Mouse (Mus musculus): ENCODE results near the gene Rad51b. TPM values are rescaled to one million over a fixed set of nuclear protein-coding genes. Genes with fewer than 3 reads are reported as not detected.
"Not testable (repeated sequence)": the region's sequence is repeated elsewhere in the genome, so short reads cannot be mapped to it uniquely, and the experiment has no call there.

The Rad51b gene
- polyA plus RNA-seq, 1 experiment from 2014 or later: 7.8 TPM

DNA sequence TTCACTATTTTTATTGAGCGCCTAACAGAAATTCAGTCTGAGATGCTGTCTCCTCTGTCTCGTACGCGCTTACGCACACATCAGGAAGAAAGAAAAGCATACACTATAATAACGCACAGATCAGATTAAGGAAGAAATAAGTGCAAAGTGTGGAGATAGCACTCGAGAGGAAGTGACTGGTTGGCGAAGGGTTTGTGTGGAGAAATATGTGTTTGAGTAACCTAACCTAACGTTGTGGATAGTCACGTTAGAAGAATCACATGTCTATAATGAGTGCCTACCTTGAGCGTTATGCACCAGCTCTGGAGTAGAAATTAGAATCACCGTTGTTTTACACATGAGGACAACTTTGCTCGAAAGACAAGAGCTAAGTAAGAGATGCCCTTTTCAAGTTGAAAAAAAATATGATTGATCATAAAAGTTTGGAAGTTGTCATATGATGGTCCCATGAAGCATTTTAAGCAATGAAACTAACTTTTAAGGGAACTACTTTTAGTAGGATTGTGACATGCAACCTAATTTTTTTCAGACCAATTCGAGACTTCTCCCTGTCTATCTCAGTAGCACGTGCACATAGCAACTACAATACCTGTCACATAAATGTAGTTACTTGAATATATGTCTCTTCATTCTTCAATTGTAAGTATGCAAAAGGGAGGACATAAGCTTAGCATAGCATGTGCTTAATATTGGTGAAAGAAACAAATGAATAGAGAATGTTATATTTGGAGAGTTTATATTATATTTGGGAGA lies 978 bp downstream of the Rad51b start:
- Histone ChIP-seq H3K4me1 (replicated peaks) (peaks cover 10% of the 10 kb centered on the region; the same call in 1 of the 2 replicates), H3K9ac (peak overlapping the region; percentile 60), H3K36me3 (no peaks in the 10 kb centered on the region), H3K9me3 (no peaks in the 10 kb centered on the region), H3K4me3 (replicated peaks) (peak overlapping the region; percentile 71), H3K27ac (no peak overlapping the region), H3K27me3 (replicated peaks) (no peaks in the 10 kb centered on the region), H3K4me2 (replicated peaks) (peak overlapping the region; percentile 79)
- 14% methylated on average over 15 of the region's 15 CpGs for WGBS
- no peak for ATAC-seq

DNA sequence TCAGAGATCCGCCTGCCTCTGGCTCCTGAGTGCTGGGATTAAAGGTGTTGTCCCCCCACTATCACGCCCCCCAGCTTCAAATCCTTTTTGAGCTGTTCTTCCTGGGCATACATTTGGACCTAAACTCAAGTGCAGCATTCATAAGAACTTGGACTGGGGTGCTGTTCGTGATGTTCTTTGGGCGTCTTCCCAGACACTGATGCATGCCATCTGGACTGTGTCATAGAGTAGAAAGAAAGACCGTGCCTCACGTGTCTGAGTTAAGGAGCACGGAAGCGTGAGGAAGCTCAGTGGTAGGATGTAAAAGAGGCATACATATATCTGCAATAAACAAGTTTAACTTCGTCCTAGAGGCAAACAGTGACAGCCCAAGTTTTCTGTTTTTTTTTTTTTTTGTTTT lies 4.7 kb downstream of the Rad51b start:
- no peak for ATAC-seq
- Histone ChIP-seq H3K9ac (no peak overlapping the region), H3K4me2 (replicated peaks) (no peak overlapping the region), H3K27me3 (replicated peaks) (no peaks in the 10 kb centered on the region), H3K4me1 (replicated peaks) (no peaks in the 10 kb centered on the region), H3K4me3 (replicated peaks) (no peak overlapping the region), H3K27ac (no peak overlapping the region), H3K9me3 (no peaks in the 10 kb centered on the region), H3K36me3 (no peaks in the 10 kb centered on the region)
- 63% methylated on average over 9 of the region's 9 CpGs for WGBS

DNA sequence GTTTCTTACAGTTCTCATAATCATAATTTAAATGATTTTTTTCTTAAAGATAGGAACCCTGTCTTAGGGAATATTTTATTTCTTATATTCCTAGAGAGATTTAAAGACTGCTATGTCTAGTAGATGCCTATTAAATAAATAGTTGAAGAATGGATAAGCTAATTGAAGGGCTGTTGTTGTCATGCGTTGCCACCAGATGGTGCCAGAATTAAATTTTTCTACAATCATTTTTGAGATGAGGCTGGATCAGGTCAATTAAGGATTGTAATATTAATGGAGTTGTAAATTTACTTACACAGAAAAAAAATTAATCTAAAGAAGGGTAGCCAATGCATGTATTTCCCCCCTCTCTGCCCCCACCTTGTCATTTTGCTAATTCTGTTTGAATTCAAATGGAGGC lies 8.0 kb downstream of the Rad51b start:
- no peak for ATAC-seq
- H3K27ac ChIP-seq: no peak overlapping the region
- H3K36me3 ChIP-seq: no peaks in the 10 kb centered on the region
- H3K9me3 ChIP-seq: no peaks in the 10 kb centered on the region
- no peaks in the 10 kb centered on the region for H3K27me3 ChIP-seq (replicated peaks)
- no peak overlapping the region for H3K4me2 ChIP-seq (replicated peaks)
- no peaks in the 10 kb centered on the region for H3K4me1 ChIP-seq (replicated peaks)
- H3K4me3 ChIP-seq (replicated peaks): no peak overlapping the region
- no peak overlapping the region for H3K9ac ChIP-seq
- WGBS: 51% methylated on average over 1 of the region's 1 CpGs

DNA sequence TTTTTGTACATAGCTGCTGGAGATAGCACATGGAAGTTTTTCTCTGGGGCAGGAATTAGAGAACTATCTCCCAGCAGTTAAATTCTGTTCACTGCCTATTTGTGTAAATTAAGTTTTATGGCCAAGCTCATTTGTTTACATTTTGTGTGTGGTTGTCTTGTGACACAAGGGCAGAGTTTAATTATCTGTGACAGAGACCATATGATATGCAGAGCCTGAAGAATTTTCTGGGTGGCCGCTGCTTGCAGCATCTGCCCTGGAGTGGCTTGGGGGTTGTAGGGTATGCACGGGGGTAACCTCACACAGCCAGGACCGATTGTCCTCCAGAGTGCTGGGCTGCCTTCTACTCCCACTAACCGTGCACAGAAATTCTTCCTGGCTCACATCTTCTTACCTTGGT lies 8.9 kb downstream of the Rad51b start:
- 24% methylated on average over 4 of the region's 4 CpGs for WGBS
- no peak for ATAC-seq

DNA sequence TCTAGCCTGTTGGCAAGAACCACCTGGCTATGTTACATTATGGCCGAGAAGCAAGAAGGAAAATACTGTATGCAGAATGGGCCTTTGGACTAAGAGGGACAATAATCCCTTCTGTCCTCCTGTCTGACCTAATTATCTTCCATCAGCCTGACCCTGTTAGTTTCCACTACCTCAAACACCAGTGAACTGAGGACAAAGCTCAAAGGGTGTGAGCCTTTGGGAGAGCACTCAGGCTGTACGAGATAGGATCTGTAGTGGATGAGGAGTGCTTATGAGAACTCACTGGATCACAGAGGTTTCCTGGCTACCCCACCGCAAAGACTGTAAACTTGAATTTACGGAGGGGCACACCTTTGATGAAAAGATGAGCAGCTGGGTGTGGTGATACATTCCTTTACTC lies 16.6 kb downstream of the Rad51b start:
- no peak overlapping the region for H3K4me3 ChIP-seq (replicated peaks)
- no peak overlapping the region for H3K27ac ChIP-seq
- H3K9me3 ChIP-seq: no peaks in the 10 kb centered on the region
- no peaks in the 10 kb centered on the region for H3K27me3 ChIP-seq (replicated peaks)
- H3K9ac ChIP-seq: no peak overlapping the region
- peak; percentile 70 for ATAC-seq
- H3K4me2 ChIP-seq (replicated peaks): no peak overlapping the region
- H3K36me3 ChIP-seq: no peaks in the 10 kb centered on the region
- WGBS: 73% methylated on average over 4 of the region's 4 CpGs
- H3K4me1 ChIP-seq (replicated peaks): no peaks in the 10 kb centered on the region

More for the DNA sequence above, 8.9 kb downstream of the Rad51b start:
- Histone ChIP-seq H3K27me3 (replicated peaks) (no peaks in the 10 kb centered on the region), H3K9ac (no peak overlapping the region), H3K9me3 (no peaks in the 10 kb centered on the region), H3K4me1 (replicated peaks) (no peaks in the 10 kb centered on the region), H3K4me3 (replicated peaks) (no peak overlapping the region), H3K36me3 (no peaks in the 10 kb centered on the region), H3K4me2 (replicated peaks) (no peak overlapping the region), H3K27ac (no peak overlapping the region)

DNA sequence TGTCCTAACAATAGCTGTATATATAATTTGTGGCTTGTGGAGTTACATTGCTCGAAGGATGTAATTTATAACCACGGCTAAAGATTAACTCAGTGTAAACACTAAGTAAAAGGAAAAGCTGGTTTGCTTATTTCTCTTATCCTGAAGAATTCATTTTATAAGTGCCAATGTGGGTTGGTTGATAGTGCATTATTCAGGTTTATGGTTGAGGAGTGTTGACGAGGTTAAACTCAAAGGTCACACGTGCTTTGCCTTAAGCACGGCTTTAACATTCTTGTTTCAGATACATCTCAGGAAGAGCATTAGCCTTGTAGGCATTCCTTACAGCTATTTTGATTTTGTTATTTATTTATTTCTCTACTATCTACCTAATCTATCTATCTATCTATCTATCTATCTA lies 20.3 kb downstream of the Rad51b start:
- no peak overlapping the region for H3K4me3 ChIP-seq (replicated peaks)

DNA sequence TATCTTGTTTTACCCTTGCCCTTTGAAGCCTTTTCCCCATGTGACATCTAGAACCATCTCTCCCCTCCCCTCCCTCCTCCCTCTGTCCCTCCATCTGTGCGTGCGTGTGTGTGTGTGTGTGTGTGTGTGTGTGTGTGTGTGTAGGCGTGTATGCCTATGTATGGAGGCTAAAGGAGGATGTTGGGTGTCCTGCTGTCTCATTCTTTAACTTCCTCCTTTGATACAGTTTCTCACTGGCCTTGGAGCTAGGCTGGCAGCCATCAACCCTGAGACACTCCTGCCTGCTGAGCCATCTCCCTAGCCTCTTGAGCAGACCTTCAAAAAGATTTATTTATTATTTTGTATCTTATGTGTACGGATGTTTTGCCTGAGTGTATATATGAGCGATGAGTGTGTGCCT lies 23.8 kb downstream of the Rad51b start:
- no peaks in the 10 kb centered on the region for H3K9me3 ChIP-seq
- no peak for ATAC-seq
- no peak overlapping the region for H3K27ac ChIP-seq
- 69% methylated on average over 5 of the region's 5 CpGs for WGBS
- H3K4me3 ChIP-seq (replicated peaks): no peak overlapping the region
- no peaks in the 10 kb centered on the region for H3K4me1 ChIP-seq (replicated peaks)
- no peaks in the 10 kb centered on the region for H3K36me3 ChIP-seq
- no peak overlapping the region for H3K9ac ChIP-seq
- H3K27me3 ChIP-seq (replicated peaks): no peaks in the 10 kb centered on the region
- no peak overlapping the region for H3K4me2 ChIP-seq (replicated peaks)

More for the DNA sequence above, 20.3 kb downstream of the Rad51b start:
- H3K9me3 ChIP-seq: no peaks in the 10 kb centered on the region
- H3K4me2 ChIP-seq (replicated peaks): no peak overlapping the region
- no peak overlapping the region for H3K27ac ChIP-seq
- H3K4me1 ChIP-seq (replicated peaks): no peaks in the 10 kb centered on the region
- H3K36me3 ChIP-seq: no peaks in the 10 kb centered on the region
- H3K27me3 ChIP-seq (replicated peaks): no peaks in the 10 kb centered on the region
- no peak overlapping the region for H3K9ac ChIP-seq
- peak; percentile 57 for ATAC-seq
- WGBS: 30% methylated on average over 5 of the region's 5 CpGs

DNA sequence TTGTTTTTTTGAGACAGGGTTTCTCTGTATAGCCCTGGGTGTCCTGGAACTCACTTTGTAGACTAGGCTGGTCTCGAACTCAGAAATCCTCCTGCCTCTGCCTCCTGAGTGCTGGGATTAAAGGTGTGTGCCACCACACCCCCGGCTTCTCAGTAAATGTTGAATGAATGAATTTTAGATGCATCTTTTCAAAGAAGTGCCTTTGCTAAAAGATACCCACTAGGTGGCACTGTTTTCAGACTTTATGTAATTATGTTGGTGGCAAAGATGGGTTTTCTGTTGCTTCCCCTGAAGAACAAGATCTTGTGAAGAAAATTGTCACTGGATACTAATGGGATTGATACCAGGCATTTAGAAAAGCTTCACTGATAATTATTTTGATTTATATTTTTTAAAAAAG lies 25.5 kb downstream of the Rad51b start:
- ATAC-seq; H3K27me3 ChIP-seq (replicated peaks): not testable (repeated sequence)
- 66% methylated on average over 2 of the region's 2 CpGs for WGBS

DNA sequence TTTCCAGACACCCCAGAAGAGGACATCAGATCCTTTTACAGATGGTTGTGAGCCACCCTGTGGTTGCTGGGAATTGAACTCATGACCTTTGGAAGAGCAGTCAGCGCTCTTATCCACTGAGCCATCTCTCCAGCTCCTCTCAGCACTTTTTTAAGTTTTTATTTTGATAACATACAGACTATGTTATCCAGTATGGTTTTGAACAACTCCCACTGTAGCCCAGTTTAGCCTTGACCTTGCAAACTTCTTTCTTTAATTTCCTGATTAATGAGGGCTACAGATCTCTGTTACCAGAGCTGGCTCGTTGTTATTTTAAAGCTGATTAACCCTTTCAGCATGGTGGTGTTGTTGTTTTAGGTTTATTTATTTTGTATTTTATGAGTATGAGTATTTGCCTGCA lies 29.2 kb downstream of the Rad51b start:
- Histone ChIP-seq H3K4me3 (replicated peaks) (no peak overlapping the region), H3K4me1 (replicated peaks) (peaks cover 5% of the 10 kb centered on the region; the same call in 1 of the 2 replicates), H3K27me3 (replicated peaks) (no peaks in the 10 kb centered on the region), H3K36me3 (no peaks in the 10 kb centered on the region), H3K27ac (no peak overlapping the region), H3K4me2 (replicated peaks) (no peak overlapping the region), H3K9ac (no peak overlapping the region), H3K9me3 (no peaks in the 10 kb centered on the region)
- WGBS: 38% methylated on average over 2 of the region's 2 CpGs
- ATAC-seq: no peak

More for the DNA sequence above, 25.5 kb downstream of the Rad51b start:
- H3K27ac ChIP-seq; H3K4me2 ChIP-seq (replicated peaks); H3K9ac ChIP-seq; H3K9me3 ChIP-seq; H3K36me3 ChIP-seq; H3K4me1 ChIP-seq (replicated peaks); H3K4me3 ChIP-seq (replicated peaks): not testable (repeated sequence)

DNA sequence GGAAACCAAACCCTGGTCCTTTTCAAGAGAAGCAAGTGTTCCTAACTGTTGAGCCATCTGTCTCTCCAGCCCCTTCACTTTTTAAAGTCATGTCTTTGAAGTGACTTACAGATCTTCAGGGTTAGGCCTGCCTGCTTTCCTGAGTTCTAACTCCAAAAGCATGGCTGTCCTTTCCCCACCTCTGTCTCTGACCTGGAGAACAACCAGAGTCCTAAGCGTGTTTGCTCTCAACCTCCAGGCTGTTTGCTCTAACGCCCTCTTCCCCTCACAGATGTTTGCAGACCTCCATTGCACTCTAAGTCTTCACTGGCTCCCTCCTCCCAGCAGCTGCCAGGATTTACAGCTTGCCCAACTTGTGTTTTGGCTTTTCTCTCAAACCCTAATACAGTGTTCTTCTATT lies 29.7 kb downstream of the Rad51b start:
- H3K36me3 ChIP-seq: no peaks in the 10 kb centered on the region
- no peak for ATAC-seq
- no peak overlapping the region for H3K9ac ChIP-seq
- H3K27ac ChIP-seq: no peak overlapping the region
- H3K4me3 ChIP-seq (replicated peaks): no peak overlapping the region
- no peak overlapping the region for H3K4me2 ChIP-seq (replicated peaks)
- H3K9me3 ChIP-seq: no peaks in the 10 kb centered on the region
- 51% methylated on average over 2 of the region's 2 CpGs for WGBS
- H3K4me1 ChIP-seq (replicated peaks): peaks cover 5% of the 10 kb centered on the region; the same call in 1 of the 2 replicates
- no peaks in the 10 kb centered on the region for H3K27me3 ChIP-seq (replicated peaks)

DNA sequence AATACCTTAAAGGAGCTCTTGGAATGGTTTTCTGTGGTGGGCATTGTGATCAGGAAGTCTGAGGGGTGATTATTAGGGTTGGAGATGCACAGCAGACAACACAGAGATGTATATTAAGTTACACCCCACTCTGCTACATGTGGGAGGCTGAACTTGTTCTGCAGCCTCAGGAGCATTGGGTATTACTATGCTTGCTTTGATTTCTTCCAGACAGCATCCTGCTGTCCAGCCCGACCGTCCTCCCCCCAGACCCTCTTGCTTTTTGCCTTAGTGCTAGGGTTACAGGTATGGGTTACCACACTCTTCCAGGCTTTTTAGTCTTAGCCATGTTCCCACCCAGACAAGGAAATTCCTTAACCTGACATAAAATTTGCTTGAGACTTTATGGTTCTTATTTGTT lies 30.8 kb downstream of the Rad51b start:
- ATAC-seq: 0 out of 2 replicates have a peak, but pooled peaks have one; percentile 31

DNA sequence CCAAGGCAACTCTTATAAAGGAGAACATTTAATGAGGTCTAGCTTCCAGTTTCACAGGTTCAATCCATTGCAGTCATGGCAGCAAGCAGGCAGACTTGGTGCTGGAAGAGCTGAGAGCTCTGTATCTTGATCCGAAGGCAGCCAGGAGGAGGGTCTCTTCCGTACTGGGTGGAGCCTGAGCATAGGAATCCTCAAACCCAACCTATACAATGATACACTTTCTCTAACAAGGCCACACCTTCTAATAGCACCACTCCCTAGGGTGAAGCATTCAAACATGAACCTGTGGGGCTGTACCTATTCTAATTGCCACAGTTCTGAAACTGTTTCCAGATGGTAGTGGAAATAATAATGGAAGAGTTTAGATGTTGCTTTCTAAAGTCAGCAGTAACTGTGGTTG lies 33.5 kb downstream of the Rad51b start:
- Histone ChIP-seq H3K4me3 (replicated peaks) (no peak overlapping the region), H3K36me3 (0 out of 2 replicates have a peak, but pooled peaks cover 9% of the 10 kb centered on the region), H3K27me3 (replicated peaks) (no peaks in the 10 kb centered on the region), H3K9ac (no peak overlapping the region), H3K27ac (no peak overlapping the region), H3K4me2 (replicated peaks) (no peak overlapping the region), H3K4me1 (replicated peaks) (peaks cover 5% of the 10 kb centered on the region; the same call in 1 of the 2 replicates), H3K9me3 (no peaks in the 10 kb centered on the region)
- WGBS: 74% methylated on average over 2 of the region's 2 CpGs
- no peak for ATAC-seq

More for the DNA sequence above, 30.8 kb downstream of the Rad51b start:
- H3K27me3 ChIP-seq (replicated peaks): no peaks in the 10 kb centered on the region
- H3K9ac ChIP-seq: no peak overlapping the region
- H3K27ac ChIP-seq: peak overlapping the region; percentile 44
- H3K4me2 ChIP-seq (replicated peaks): no peak overlapping the region
- no peak overlapping the region for H3K4me3 ChIP-seq (replicated peaks)
- H3K4me1 ChIP-seq (replicated peaks): peaks cover 5% of the 10 kb centered on the region; the same call in 1 of the 2 replicates
- H3K9me3 ChIP-seq: no peaks in the 10 kb centered on the region
- 56% methylated on average over 2 of the region's 2 CpGs for WGBS
- no peaks in the 10 kb centered on the region for H3K36me3 ChIP-seq

DNA sequence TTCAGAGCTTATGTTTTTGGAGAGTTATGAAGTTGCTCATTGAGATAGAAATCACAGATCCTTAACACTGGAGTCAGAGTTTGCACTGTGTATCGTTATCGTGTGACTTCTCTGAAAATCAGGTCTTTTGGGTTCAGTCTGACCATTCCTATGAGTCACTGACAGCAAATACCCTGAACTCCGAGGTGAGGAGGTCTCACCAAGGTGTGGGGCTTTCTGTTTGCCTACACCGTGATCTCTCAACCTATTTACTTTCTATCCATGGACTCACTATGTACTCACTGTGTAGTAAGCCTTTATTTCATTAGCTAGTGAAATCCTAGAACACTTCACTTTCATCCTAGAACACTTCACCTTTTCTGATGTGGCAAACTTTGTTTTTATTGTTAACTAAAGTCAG lies 34.6 kb downstream of the Rad51b start:
- Histone ChIP-seq H3K4me3 (replicated peaks) (no peak overlapping the region), H3K36me3 (0 out of 2 replicates have a peak, but pooled peaks cover 9% of the 10 kb centered on the region), H3K4me2 (replicated peaks) (no peak overlapping the region), H3K9ac (no peak overlapping the region), H3K9me3 (no peaks in the 10 kb centered on the region), H3K4me1 (replicated peaks) (peaks cover 5% of the 10 kb centered on the region; the same call in 1 of the 2 replicates), H3K27me3 (replicated peaks) (no peaks in the 10 kb centered on the region), H3K27ac (no peak overlapping the region)
- no peak for ATAC-seq
- 74% methylated on average over 4 of the region's 4 CpGs for WGBS

All from intestine, embryonic 15.5 days (tissue).